Mouse (Mus musculus): Measurements from ENCODE around the gene Pnldc1. TPM values are rescaled to one million over a fixed set of nuclear protein-coding genes. Genes with fewer than 3 reads are reported as not detected.
"Not testable (repeated sequence)": the region's sequence is repeated elsewhere in the genome, so short reads cannot be mapped to it uniquely, and the experiment has no call there.

Pnldc1 gene
- polyA plus RNA-seq, 1 experiment from 2014 or later, result 1.0 TPM

DNA sequence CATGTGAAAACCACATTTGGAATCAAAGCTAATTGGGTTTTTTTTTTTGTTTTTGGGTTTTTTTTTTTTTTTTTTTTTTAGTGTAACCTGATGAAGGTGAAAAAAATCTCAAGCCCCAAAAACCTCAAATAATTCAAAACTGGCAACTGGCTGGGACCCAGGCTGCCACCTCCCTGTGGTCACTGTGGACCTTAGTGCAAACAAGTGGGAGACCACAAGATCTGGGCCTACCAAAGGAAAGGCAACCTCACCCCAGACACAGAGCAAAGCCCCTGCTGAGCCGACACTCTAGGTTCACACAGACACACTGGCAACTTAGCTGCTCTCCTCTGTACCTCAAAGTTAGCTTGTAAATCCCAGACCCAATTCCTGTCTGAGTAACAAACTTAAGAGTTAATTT lies 5.7 kb downstream of the Pnldc1 start:
- Histone ChIP-seq H3K9me3 (replicated peaks) (no peaks in the 10 kb centered on the region), H3K27me3 (replicated peaks) (no peaks in the 10 kb centered on the region), H3K36me3 (peaks cover 36% of the 10 kb centered on the region), H3K9ac (replicated peaks) (no peak overlapping the region), H3K4me2 (no peak overlapping the region), H3K4me3 (replicated peaks) (no peak overlapping the region), H3K4me1 (no peaks in the 10 kb centered on the region), H3K27ac (replicated peaks) (no peak overlapping the region)
- ATAC-seq (ENCODE audit: low FRiP score), result no peak
- 73% methylated on average over 1 of the region's 1 CpGs for WGBS

DNA sequence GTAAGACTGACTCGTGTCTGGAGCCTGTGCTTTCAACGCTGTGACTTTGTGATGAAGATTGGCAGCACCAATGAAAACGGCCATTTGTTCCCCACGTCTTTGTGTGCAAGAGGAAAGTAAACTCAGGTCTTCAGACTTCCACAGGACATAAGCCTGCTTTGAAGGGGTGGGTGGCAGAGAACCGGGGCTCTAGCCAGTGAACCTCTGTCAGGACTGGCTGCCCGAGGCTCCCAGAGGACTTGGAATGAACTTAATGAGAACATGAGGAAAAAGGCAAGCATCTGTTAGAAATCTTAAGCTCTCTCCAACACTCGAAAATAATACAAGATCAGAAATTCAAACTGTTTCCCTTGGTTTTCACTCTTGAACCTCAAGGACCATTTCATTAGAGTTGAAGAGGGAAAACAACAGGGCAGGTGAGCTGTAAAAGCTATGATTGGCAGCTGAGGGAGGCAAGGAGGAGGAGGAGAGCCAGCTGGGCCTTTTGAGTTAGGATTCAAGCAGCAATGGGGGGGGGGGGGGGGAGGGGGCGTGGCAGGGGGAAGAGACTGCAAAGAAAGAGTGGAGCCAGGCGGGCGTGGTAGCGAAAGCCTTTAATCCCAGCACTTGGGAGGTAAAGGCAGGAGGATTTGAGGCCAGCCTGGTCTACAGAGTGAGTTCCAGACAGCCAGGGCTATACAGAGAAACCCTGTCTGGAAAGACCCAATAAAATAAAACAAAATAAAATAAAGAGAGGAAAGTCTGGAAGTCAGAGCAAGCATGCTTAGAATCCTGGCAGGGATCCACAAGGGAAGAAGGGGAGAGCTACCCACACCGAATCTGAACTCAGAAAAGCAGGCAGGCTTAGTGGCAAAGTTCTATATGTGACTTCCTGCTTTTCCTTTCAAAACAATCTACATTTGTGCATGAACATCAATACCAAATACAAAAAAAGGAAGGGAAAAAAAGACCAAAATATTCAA lies 6.4 kb downstream of the Pnldc1 start:
- Histone ChIP-seq H3K9me3 (replicated peaks) (no peaks in the 10 kb centered on the region), H3K9ac (replicated peaks) (no peak overlapping the region), H3K4me1 (no peaks in the 10 kb centered on the region), H3K36me3 (peaks cover 39% of the 10 kb centered on the region), H3K4me2 (no peak overlapping the region), H3K27me3 (replicated peaks) (no peaks in the 10 kb centered on the region), H3K27ac (replicated peaks) (no peak overlapping the region), H3K4me3 (replicated peaks) (no peak overlapping the region)
- no peak for ATAC-seq (ENCODE audit: low FRiP score)
- WGBS, result 33% methylated on average over 11 of the region's 12 CpGs

DNA sequence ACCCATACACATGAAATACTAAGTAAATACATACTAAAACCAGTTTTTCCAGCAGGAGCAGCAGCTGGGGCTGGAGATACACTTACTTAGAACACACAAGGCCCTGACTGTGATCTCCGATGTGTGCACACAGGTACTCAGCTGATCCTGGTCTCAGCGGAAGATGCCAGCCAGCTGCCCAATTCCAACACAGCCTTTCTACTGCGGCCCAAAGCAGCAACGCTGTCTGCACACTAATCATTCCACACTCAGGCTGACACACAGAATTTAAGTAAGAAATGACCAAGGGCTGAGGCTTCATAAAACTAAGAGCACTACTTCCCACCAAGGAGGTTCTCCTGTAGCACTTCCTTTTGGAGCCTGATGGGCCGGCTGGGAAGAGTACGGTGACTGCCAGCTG lies 7.7 kb downstream of the Pnldc1 start:
- Histone ChIP-seq H3K4me3 (replicated peaks) (no peak overlapping the region), H3K27me3 (replicated peaks) (no peaks in the 10 kb centered on the region), H3K36me3 (peaks cover 39% of the 10 kb centered on the region), H3K27ac (replicated peaks) (no peak overlapping the region), H3K9ac (replicated peaks) (no peak overlapping the region), H3K4me2 (no peak overlapping the region), H3K4me1 (no peaks in the 10 kb centered on the region), H3K9me3 (replicated peaks) (no peaks in the 10 kb centered on the region)
- ATAC-seq (ENCODE audit: low FRiP score), result no peak
- WGBS, result 96% methylated on average over 6 of the region's 6 CpGs

DNA sequence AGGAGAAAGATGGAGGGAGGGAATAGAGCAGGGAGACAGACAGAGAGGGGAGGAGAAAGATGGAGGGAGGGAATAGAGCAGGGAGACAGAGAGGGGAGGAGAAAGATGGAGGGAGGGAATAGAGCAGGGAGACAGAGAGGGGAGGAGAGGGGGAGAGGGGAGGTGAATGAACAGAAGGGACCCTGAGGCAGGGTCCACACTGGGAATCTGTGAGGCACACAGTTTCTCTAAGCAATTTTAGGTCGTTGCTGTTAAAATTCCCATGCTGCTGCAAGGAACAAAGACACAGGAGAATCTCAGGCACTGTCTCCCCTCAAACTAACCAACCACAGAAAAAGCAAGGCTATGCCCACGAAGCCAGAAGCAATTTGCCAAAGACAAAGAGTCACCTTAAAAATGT lies 11.4 kb downstream of the Pnldc1 start:
- Histone ChIP-seq H3K27ac (replicated peaks) (peak overlapping the region; percentile 67), H3K36me3 (peaks cover 26% of the 10 kb centered on the region)
- not testable (repeated sequence) for H3K4me3 ChIP-seq (replicated peaks); H3K9ac ChIP-seq (replicated peaks); ATAC-seq (ENCODE audit: low FRiP score); H3K4me2 ChIP-seq; H3K9me3 ChIP-seq (replicated peaks); H3K27me3 ChIP-seq (replicated peaks); H3K4me1 ChIP-seq
- WGBS, result 33% methylated on average over 2 of the region's 2 CpGs

DNA sequence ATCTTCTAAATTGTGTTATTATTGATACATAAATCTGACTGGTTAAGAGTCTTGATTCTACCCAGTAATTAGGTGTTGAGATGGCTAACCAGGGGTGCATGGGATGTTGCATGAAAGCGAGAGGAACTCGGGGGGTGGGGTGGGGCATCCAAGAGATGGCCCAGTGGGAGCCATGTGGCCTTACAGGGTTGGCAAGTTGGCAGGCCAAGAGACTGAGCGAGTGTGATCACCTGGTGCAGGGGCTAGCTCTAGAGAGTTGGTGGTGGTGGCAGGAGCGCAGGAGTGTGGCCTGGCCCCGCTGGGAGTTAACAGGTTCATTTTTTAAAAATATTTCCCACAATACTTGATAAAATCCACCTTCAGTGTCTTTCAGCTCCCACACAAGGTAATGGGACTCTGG lies 12.4 kb downstream of the Pnldc1 start:
- H3K4me2 ChIP-seq, result no peak overlapping the region
- H3K27me3 ChIP-seq (replicated peaks), result no peaks in the 10 kb centered on the region
- H3K36me3 ChIP-seq, result peaks cover 21% of the 10 kb centered on the region
- WGBS, result 85% methylated on average over 5 of the region's 5 CpGs
- no peaks in the 10 kb centered on the region for H3K9me3 ChIP-seq (replicated peaks)
- H3K9ac ChIP-seq (replicated peaks), result no peak overlapping the region
- ATAC-seq (ENCODE audit: low FRiP score), result 0 out of 2 replicates have a peak, but pooled peaks have one; percentile 13
- no peaks in the 10 kb centered on the region for H3K4me1 ChIP-seq
- H3K4me3 ChIP-seq (replicated peaks), result no peak overlapping the region
- H3K27ac ChIP-seq (replicated peaks), result no peak overlapping the region

GRCm38 (mm10) chr17:12892033-12892432 lies 18.0 kb downstream of the Pnldc1 start:
- ATAC-seq (ENCODE audit: low FRiP score), result no peak
- Histone ChIP-seq H3K27me3 (replicated peaks) (no peaks in the 10 kb centered on the region), H3K4me3 (replicated peaks) (no peak overlapping the region), H3K4me2 (no peak overlapping the region), H3K27ac (replicated peaks) (no peak overlapping the region), H3K4me1 (no peaks in the 10 kb centered on the region), H3K9ac (replicated peaks) (no peak overlapping the region), H3K36me3 (peaks cover 5% of the 10 kb centered on the region; the same call in 1 of the 2 replicates), H3K9me3 (replicated peaks) (no peaks in the 10 kb centered on the region)
- WGBS, result 92% methylated on average over 9 of the region's 9 CpGs

GRCm38 (mm10) chr17:12891054-12891453 lies 19.0 kb downstream of the Pnldc1 start:
- WGBS, result 88% methylated on average over 4 of the region's 4 CpGs
- no peaks in the 10 kb centered on the region for H3K4me1 ChIP-seq
- no peaks in the 10 kb centered on the region for H3K27me3 ChIP-seq (replicated peaks)
- no peak overlapping the region for H3K4me3 ChIP-seq (replicated peaks)
- no peak overlapping the region for H3K4me2 ChIP-seq
- ATAC-seq (ENCODE audit: low FRiP score), result no peak
- H3K36me3 ChIP-seq, result peaks cover 5% of the 10 kb centered on the region; the same call in 1 of the 2 replicates
- no peak overlapping the region for H3K9ac ChIP-seq (replicated peaks)
- H3K27ac ChIP-seq (replicated peaks), result no peak overlapping the region
- H3K9me3 ChIP-seq (replicated peaks), result no peaks in the 10 kb centered on the region

GRCm38 (mm10) chr17:12887021-12887775 lies 22.8 kb downstream of the Pnldc1 start:
- no peak for ATAC-seq (ENCODE audit: low FRiP score)
- Histone ChIP-seq H3K27me3 (replicated peaks) (no peaks in the 10 kb centered on the region), H3K4me3 (replicated peaks) (no peak overlapping the region), H3K36me3 (0 out of 2 replicates have a peak, but pooled peaks cover 5% of the 10 kb centered on the region), H3K9me3 (replicated peaks) (no peaks in the 10 kb centered on the region), H3K4me2 (no peak overlapping the region), H3K4me1 (no peaks in the 10 kb centered on the region), H3K9ac (replicated peaks) (no peak overlapping the region), H3K27ac (replicated peaks) (no peak overlapping the region)
- WGBS, result 81% methylated on average over 15 of the region's 15 CpGs

GRCm38 (mm10) chr17:12886620-12887019 lies 23.4 kb downstream of the Pnldc1 start:
- no peaks in the 10 kb centered on the region for H3K27me3 ChIP-seq (replicated peaks)
- 40% methylated on average over 6 of the region's 6 CpGs for WGBS
- no peaks in the 10 kb centered on the region for H3K9me3 ChIP-seq (replicated peaks)
- H3K4me1 ChIP-seq, result no peaks in the 10 kb centered on the region
- no peak overlapping the region for H3K27ac ChIP-seq (replicated peaks)
- H3K4me3 ChIP-seq (replicated peaks), result no peak overlapping the region
- no peak overlapping the region for H3K9ac ChIP-seq (replicated peaks)
- no peak overlapping the region for H3K4me2 ChIP-seq
- no peak for ATAC-seq (ENCODE audit: low FRiP score)
- 0 out of 2 replicates have a peak, but pooled peaks cover 5% of the 10 kb centered on the region for H3K36me3 ChIP-seq

DNA sequence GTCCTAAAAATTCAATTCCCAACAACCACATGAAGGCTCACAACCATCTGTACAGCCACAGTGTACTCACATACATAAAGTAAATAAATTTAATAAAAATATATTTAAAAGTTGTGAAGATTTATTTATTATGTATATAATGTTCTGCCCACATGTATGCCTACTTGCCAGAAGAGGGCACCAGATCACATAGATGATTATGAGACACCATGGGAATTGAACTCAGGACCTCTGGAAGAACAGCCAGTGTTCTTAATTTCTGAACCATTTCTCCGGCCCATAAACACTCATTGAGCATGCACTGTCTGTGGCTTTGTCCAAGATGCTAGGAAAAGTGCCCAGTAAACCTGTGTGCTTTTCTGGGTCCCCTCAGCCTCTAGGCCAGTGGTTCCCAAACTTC lies 28.8 kb downstream of the Pnldc1 start:
- 88% methylated on average over 1 of the region's 1 CpGs for WGBS

DNA sequence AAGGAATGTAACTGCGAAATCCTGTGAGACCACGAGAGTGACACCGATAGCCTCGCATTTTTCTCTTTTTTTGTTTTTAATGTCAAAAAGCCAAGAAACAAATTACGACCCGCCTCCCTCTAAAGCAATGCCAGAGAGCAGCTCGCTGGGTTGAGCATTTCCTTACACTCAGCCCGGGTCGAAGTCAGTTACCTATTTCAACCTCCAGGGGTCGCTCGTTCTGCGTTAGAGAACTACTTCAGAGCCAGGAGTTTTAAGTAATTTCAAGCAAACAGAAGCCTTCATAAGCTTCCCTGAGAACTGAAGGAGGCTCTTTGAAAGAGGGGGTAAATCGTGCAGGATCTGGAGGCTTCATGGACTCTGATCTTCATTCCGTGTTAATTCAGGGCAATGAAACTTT lies 29.9 kb downstream of the Pnldc1 start:
- ATAC-seq (ENCODE audit: low FRiP score), result peak; percentile 76
- 5% methylated on average over 14 of the region's 14 CpGs for WGBS
- no peak overlapping the region for H3K27ac ChIP-seq (replicated peaks)

More for the DNA sequence above, 28.8 kb downstream of the Pnldc1 start:
- H3K4me1 ChIP-seq, result 0 out of 2 replicates have a peak, but pooled peaks cover 5% of the 10 kb centered on the region
- H3K9ac ChIP-seq (replicated peaks), result no peak overlapping the region
- no peaks in the 10 kb centered on the region for H3K9me3 ChIP-seq (replicated peaks)
- no peak overlapping the region for H3K4me2 ChIP-seq
- no peaks in the 10 kb centered on the region; the same call in 1 of the 2 replicates for H3K27me3 ChIP-seq (replicated peaks)
- H3K27ac ChIP-seq (replicated peaks), result no peak overlapping the region
- ATAC-seq (ENCODE audit: low FRiP score), result no peak
- no peak overlapping the region for H3K4me3 ChIP-seq (replicated peaks)
- no peaks in the 10 kb centered on the region for H3K36me3 ChIP-seq

More for the DNA sequence above, 29.9 kb downstream of the Pnldc1 start:
- H3K4me3 ChIP-seq (replicated peaks), result 0 out of 2 replicates have a peak overlapping the region, but pooled peaks have one; percentile 1
- H3K9ac ChIP-seq (replicated peaks), result no peak overlapping the region
- no peaks in the 10 kb centered on the region for H3K36me3 ChIP-seq
- H3K4me1 ChIP-seq, result 0 out of 2 replicates have a peak, but pooled peaks cover 5% of the 10 kb centered on the region
- no peaks in the 10 kb centered on the region for H3K9me3 ChIP-seq (replicated peaks)
- peak overlapping the region; percentile 43 for H3K4me2 ChIP-seq
- H3K27me3 ChIP-seq (replicated peaks), result no peaks in the 10 kb centered on the region; the same call in 1 of the 2 replicates
